Comparison of ENCODE assay signal across 7 mouse cellular contexts in the genomic region with DNA sequence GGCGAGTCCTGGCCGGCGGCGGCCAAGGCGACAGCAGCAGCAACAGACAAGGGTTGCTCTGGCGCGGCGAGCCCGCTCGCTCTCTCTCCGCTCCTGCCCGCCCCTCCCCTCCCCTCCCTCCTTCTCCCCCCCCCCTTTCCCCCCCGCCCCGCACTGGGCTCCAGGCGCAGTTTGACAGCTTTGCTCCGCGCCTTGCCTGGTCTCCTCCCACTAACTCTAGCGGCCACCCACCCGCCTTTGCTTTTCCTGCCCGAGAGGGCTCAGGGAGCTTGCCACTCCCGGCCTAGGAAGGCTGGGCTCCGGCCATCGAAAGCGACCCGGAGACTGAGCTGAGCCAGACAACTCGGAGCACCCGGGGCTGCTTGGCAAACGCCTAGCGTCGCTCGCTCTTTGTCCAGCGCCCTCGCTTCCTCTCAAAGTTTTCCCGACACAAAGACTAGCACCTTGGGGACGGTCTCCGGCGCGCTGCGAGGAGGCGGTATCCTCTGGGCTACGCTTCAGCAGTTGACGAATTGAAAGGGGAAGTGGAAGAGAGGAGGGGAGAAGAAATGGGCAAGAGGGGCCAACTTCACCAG. TPM values are rescaled to one million over a fixed set of nuclear protein-coding genes. Genes with fewer than 3 reads are reported as not detected.
DNase-seq lines count a peak whose midpoint lies in the region; ATAC-seq and TF ChIP-seq lines count a peak whose summit lies in the region.

Gene St8sia2 (minus strand): TSS at position 90 of the 575 bp plus-strand sequence.

- peaks cover 4% of the 10 kb centered on the region; the same call in 1 of the 2 replicates for H3K27me3 ChIP-seq in thymus, adult 2 months (ENCODE audit: control insufficient read depth, insufficient read depth, low read length)
- H3K27me3 ChIP-seq in embryonic facial prominence, embryonic 15.5 days: peaks cover 7% of the 10 kb centered on the region; the same call in 1 of the 2 replicates
- H3K27me3 ChIP-seq in limb, embryonic 14.5 days (ENCODE audit: control insufficient read depth, insufficient read depth, low read length): no peaks in the 10 kb centered on the region; the same call in 1 of the 2 replicates
- H3K27me3 ChIP-seq in midbrain, embryonic 14.5 days (ENCODE audit: control insufficient read depth, insufficient read depth, low read length): no peaks in the 10 kb centered on the region

- peak within 1 kb of the TSS; percentile 4; the same call in 1 of the 2 replicates for H3K4me3 ChIP-seq in thymus, adult 2 months (ENCODE audit: control insufficient read depth, insufficient read depth, low read length)
- H3K4me3 ChIP-seq in embryonic facial prominence, embryonic 15.5 days (replicated peaks): peak within 1 kb of the TSS; percentile 81
- H3K4me3 ChIP-seq in limb, embryonic 14.5 days (replicated peaks; ENCODE audit: low read length): peak within 1 kb of the TSS; percentile 86
- H3K4me3 ChIP-seq in midbrain, embryonic 14.5 days (replicated peaks; ENCODE audit: low read depth, low read length): peak within 1 kb of the TSS; percentile 99

- H3K4me2 ChIP-seq in embryonic facial prominence, embryonic 15.5 days (replicated peaks): peak within 1 kb of the TSS; percentile 97
- H3K4me2 ChIP-seq in limb, embryonic 14.5 days (replicated peaks; ENCODE audit: low read depth, low read length, severe bottlenecking): peak within 1 kb of the TSS; percentile 93
- peak within 1 kb of the TSS; percentile 58 for H3K4me2 ChIP-seq in midbrain, embryonic 14.5 days (ENCODE audit: low read length)

- peak within 1 kb of the TSS; percentile 73 for H3K9ac ChIP-seq in embryonic facial prominence, embryonic 15.5 days
- peak within 1 kb of the TSS; percentile 88 for H3K9ac ChIP-seq in limb, embryonic 14.5 days (ENCODE audit: low read depth, low read length, severe bottlenecking)
- peak within 1 kb of the TSS; percentile 100 for H3K9ac ChIP-seq in midbrain, embryonic 14.5 days (replicated peaks; ENCODE audit: low read length)

- TF ChIP-seq CTCF in thymus, adult 2 months (IDR thresholded peaks at IDR 0.05; ENCODE audit: borderline replicate concordance, control insufficient read depth, extremely low read depth, insufficient read depth, low read length, poor library complexity): no peak

- no peaks in the 10 kb centered on the region for H3K9me3 ChIP-seq in embryonic facial prominence, embryonic 15.5 days (replicated peaks)
- no peaks in the 10 kb centered on the region for H3K9me3 ChIP-seq in limb, embryonic 14.5 days (ENCODE audit: control insufficient read depth, low read length)
- no peaks in the 10 kb centered on the region for H3K9me3 ChIP-seq in midbrain, embryonic 14.5 days (ENCODE audit: control insufficient read depth, low read length)

- no peak within 1 kb of the TSS for H3K27ac ChIP-seq in thymus, adult 2 months (ENCODE audit: control insufficient read depth, insufficient read depth, low read length)
- peak within 1 kb of the TSS; percentile 82 for H3K27ac ChIP-seq in embryonic facial prominence, embryonic 15.5 days (replicated peaks)
- H3K27ac ChIP-seq in limb, embryonic 14.5 days (replicated peaks; ENCODE audit: low read depth, low read length): peak within 1 kb of the TSS; percentile 80
- H3K27ac ChIP-seq in midbrain, embryonic 14.5 days (replicated peaks; ENCODE audit: low read depth, low read length): peak within 1 kb of the TSS; percentile 99

- H3K4me1 ChIP-seq in thymus, adult 2 months (replicated peaks; ENCODE audit: control insufficient read depth, insufficient read depth, low read length): no peaks in the 10 kb centered on the region
- H3K4me1 ChIP-seq in embryonic facial prominence, embryonic 15.5 days: peaks cover 22% of the 10 kb centered on the region
- H3K4me1 ChIP-seq in limb, embryonic 14.5 days (ENCODE audit: control insufficient read depth, insufficient read depth, low read length): 0 out of 2 replicates have a peak, but pooled peaks cover 3% of the 10 kb centered on the region
- peaks cover 26% of the 10 kb centered on the region for H3K4me1 ChIP-seq in midbrain, embryonic 14.5 days (ENCODE audit: control insufficient read depth, insufficient read depth, low read length)

- no peak for DNase-seq in thymus, adult 2 months
- DNase-seq in thymus, adult 18-20 months: no peak
- peak; percentile 68 for DNase-seq in heart, postnatal 4 days
- peak; percentile 80 for DNase-seq in limb, embryonic 14.5 days (ENCODE audit: low spot score)
- DNase-seq in midbrain, embryonic 14.5 days: peak; percentile 89
- DNase-seq in urinary bladder, postnatal 10 days (ENCODE audit: low spot score): peak; percentile 26

- TF ChIP-seq POLR2A in thymus, adult 2 months (IDR thresholded peaks at IDR 0.05; ENCODE audit: control insufficient read depth, extremely low read depth, insufficient read depth, low read length, poor library complexity): no peak
- peak; percentile 75; the same call in 1 of the 2 replicates for TF ChIP-seq POLR2A in limb, embryonic 14.5 days (IDR thresholded peaks at IDR 0.05; ENCODE audit: borderline replicate concordance, extremely low read depth, insufficient read depth, insufficient read length)

- peak; percentile 81 for ATAC-seq in embryonic facial prominence, embryonic 15.5 days (ENCODE audit: insufficient number of reproducible peaks, low FRiP score, low TSS enrichment, low read depth)
- ATAC-seq in limb, embryonic 14.5 days (ENCODE audit: low FRiP score, low read depth): peak; percentile 87
- ATAC-seq in midbrain, embryonic 14.5 days (ENCODE audit: low FRiP score, low TSS enrichment): peak; percentile 88

- no peaks in the 10 kb centered on the region for H3K36me3 ChIP-seq in thymus, adult 2 months (ENCODE audit: control insufficient read depth, insufficient read depth, low read length)
- no peaks in the 10 kb centered on the region for H3K36me3 ChIP-seq in embryonic facial prominence, embryonic 15.5 days
- H3K36me3 ChIP-seq in limb, embryonic 14.5 days (ENCODE audit: control insufficient read depth, insufficient read depth, low read length): no peaks in the 10 kb centered on the region
- no peaks in the 10 kb centered on the region for H3K36me3 ChIP-seq in midbrain, embryonic 14.5 days (ENCODE audit: control insufficient read depth, insufficient read depth, low read length)

- WGBS in thymus, adult 2 months: under 1% methylated on average over 39 of the region's 42 CpGs
- 1% methylated on average over 28 of the region's 42 CpGs for WGBS in embryonic facial prominence, embryonic 15.5 days
- under 1% methylated on average over 29 of the region's 42 CpGs for WGBS in limb, embryonic 14.5 days
- under 1% methylated on average over 36 of the region's 42 CpGs for WGBS in midbrain, embryonic 14.5 days

RNA-seq across cellular contexts. Expression of gene St8sia2, which starts in this region (rescaled TPM):
- polyA plus RNA-seq in thymus, adult 2 months (2012; rRNA removed): 0.47 and 0.64 TPM in 2 replicates
- polyA plus RNA-seq in embryonic facial prominence, embryonic 15.5 days (2015; fragmentation: Nextera tagmentation; extraction: Ambion mirVana): 15.7 and 16.5 TPM in 2 replicates
- 1 to 10 TPM; 1.5 to 2.8 TPM for total RNA-seq in heart, postnatal 4 days (2021)
- polyA plus RNA-seq in limb, embryonic 14.5 days (2012; rRNA removed): 17.2 and 21.2 TPM in 2 replicates
- 18.0 and 22.3 TPM in 2 replicates for polyA plus RNA-seq in limb, embryonic 14.5 days (2014; fragmentation: Nextera tagmentation; extraction: Ambion mirVana)
- polyA plus RNA-seq in midbrain, embryonic 14.5 days (2014; fragmentation: Nextera tagmentation; extraction: Ambion mirVana): 109 and 127 TPM in 2 replicates

Comparison
In these comparisons a context has a peak if more than half of its experiments do, and no peak if none do; other contexts are left out.
1. RNA of gene St8sia2 (polyA plus RNA-seq): 109 to 127 TPM in midbrain, embryonic 14.5 days, 17.2 to 22.3 TPM in limb, embryonic 14.5 days and 15.7 to 16.5 TPM in embryonic facial prominence, embryonic 15.5 days; 0.47 to 0.64 TPM in thymus, adult 2 months; every median in the first group is over 10 times any median in the second.
2. DNase-seq: peak in heart, postnatal 4 days (single experiment), limb, embryonic 14.5 days (single experiment), midbrain, embryonic 14.5 days (single experiment) and urinary bladder, postnatal 10 days (single experiment); none in thymus, adult 2 months (single experiment) and thymus, adult 18-20 months (0 of 2).
3. H3K4me3 ChIP-seq: peak in every context shown above with its lines; median percentile 99 in midbrain, embryonic 14.5 days; 86 in limb, embryonic 14.5 days; 81 in embryonic facial prominence, embryonic 15.5 days; 4 in thymus, adult 2 months.
4. Peak in every context shown above with its lines, with median percentiles within 50 percentile points of each other: ATAC-seq, H3K4me2 ChIP-seq and H3K9ac ChIP-seq.